Mouse (Mus musculus) regulatory T cell (primary cell): ENCODE measurements around the gene Sgsm1.

Source experiments
- in situ Hi-C: fragments of 300-600 bp; cut with MboI, MseI; formaldehyde crosslinking; loops from one replicate; pipeline ENCODE4 v1.15.1; 2025; ENCODE audit warnings: high pct_unique_total_duplicates

Sgsm1 gene

DNA sequence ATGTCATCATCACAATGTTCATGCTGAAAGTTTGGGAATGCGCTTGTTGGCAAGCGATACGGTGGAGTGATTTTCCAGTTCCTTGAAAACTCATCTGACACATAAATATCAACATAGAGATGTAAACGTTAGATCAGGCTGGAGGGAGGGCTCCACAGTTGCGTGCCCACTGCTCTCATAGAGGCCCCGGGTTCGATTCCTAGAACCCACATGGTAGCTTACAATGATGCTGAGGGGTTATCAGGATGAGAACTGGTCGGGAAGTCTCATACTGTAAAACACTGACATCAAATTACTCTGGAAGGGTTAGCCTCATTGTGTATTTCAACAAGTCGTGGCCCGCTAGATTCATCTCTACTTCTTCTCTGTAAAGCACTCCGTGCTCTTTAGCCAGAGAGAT lies 24.5 kb downstream of the Sgsm1 start:
- in situ Hi-C loops: no loop called here

DNA sequence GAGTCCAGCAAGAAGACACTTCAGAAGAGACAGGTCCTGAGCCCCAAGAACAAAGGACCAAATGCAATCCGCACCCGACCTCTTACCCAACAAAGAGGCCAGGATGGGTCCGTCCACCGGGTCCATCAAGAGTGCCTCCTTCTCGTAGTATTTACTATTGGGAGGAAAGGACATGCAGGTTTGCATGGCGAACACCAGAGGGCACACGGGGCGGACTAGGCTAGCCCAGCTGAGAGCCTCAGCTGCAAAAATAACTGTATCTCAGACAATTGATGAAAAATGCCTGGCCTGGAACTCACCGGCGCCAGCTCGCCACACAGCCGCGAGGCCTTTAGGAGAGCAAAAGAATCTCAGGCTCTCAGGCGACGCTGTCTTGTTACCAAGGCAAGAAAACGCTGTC lies 25.0 kb downstream of the Sgsm1 start:
- in situ Hi-C loops: no loop called here

DNA sequence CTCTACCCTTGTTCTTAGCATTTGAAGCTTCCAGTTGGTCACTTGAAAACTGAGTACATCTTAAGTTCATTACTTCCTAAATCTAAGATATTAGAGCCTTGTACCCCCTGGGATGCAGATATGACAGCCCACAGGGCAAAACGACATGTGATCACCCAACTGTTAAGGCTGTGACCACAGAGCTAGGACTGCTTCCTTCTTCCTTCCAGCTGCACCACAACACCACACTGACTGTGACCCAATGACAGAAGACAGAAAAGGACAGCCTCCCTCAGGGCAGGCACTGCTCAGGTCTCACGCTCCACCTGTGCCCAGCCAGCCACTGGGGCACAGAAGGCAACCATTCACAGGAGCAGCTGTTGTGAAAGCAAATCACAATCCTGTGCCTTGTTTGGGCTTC lies 26.9 kb downstream of the Sgsm1 start:
- in situ Hi-C loops: no loop called here

DNA sequence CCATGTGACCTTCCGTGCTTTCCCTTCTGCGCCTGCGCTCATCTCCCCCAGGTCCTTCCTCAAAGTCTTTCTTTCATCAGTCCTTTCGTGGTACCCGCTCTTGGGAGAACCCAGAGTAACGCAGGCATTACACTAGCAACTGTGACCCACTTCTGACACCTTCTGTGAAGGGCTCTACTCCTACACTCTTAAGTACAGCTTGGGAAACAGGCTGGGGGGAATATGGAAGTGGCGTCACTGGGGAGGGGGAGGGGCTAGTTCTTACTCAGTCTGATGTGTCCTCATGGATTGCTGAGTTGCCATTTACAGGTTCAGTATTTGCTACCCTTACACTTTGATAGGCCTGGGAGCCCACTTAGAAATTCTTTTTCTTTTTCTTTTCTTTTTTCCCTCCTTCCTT lies 29.0 kb downstream of the Sgsm1 start:
- in situ Hi-C loops: no loop called here

DNA sequence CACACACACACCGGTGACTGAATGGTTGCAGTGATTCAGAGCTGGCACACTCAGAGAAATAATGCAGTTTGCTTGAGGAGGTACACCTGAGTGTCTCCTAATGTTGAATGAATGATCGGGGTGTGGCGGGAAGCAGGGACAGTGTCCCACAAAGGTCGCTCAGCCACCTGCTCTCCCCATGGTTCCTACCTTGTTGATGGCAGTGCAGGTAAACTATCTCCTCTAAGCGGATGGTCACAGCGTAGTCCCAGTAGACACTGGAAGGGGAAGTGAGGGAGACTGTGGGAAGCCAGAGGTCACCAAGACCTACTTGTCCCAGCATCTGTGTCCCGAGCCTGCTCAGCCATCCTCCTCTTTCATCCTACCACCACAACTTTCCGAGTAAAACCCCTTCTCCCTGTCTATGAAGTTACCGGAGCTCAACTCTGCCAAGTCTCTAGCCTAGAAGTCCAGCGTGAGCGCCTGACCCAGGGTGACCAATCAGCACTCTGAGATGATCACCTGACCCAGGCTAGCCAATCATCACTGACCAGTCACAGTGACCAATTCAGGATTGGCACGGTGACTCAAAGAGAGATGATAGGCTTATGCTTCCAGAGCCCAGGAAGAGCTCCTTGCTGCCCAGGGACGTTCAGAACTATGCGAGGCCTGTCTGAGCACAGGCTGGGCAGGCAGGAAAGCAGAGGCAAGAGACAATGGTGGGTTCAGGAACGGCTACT lies 30.3 kb downstream of the Sgsm1 start:
- in situ Hi-C loops: no loop called here

DNA sequence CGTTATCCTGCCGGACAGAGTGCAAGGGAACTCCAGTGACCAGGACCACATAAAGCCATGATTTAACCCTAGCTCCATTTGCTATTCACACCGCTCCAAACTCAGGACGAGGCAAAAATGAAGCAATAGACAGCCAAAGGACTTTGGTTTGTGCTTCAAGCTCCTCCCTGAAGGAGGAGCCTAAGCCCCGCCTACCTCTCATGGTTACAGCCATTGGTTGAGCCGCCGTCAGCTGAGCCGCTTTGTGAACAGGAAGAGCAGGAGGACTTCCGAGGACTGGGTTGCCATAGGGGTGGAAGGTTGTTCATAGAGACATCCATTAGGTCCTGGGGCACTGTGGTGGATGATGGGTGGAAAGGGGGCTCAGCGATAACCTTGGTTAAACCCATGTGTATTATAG lies 34.7 kb downstream of the Sgsm1 start:
- in situ Hi-C loops: no loop called here

DNA sequence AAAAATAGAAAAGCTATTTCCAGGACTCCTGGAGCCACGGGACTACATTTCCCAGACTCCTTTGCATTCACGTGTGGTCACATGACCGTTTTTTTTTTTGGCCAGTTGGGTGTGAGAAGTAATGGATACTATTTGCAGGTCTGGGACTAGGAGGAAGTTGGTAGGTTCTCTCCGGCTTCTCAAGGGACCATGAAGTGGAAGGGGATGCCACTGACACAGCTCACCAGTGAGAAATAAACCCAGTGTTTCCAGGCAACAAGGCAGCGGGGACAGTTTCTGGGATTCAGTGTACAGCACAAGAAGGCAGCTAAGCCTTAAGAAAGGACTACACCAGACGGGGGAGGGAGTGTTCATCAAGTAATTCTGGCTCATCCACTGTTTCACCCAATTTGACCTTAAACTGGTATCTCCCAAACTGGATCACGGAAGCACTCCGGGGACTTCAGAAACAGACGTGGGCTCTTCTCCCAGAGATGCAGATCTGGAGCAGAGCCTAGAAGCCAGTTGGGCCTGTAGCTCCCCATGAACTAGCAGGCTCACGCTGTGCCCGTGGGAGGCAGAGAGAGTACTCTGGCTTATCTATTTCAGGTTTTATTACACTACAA lies 39.3 kb downstream of the Sgsm1 start:
- in situ Hi-C loops: no loop called here

DNA sequence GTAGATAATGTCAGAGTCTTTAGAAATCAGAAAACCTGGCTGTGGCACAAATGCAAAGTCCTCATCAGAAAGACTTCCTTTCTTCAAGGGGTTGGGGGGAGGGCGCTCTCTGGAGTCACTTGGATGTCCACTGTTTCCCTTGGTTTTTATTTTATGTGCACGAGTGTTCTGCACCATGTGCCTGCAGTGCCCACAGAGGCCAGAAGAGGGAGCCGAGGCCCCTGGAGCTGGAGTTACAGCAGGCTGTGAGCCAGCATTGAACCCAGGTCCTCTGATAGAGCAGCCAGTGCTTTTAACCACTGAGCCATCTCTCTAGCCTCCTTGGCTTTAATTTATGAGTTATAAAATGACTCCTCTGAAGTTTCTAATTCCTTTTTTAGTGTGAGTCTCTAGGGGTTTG lies 40.5 kb downstream of the Sgsm1 start:
- in situ Hi-C loops: no loop called here

DNA sequence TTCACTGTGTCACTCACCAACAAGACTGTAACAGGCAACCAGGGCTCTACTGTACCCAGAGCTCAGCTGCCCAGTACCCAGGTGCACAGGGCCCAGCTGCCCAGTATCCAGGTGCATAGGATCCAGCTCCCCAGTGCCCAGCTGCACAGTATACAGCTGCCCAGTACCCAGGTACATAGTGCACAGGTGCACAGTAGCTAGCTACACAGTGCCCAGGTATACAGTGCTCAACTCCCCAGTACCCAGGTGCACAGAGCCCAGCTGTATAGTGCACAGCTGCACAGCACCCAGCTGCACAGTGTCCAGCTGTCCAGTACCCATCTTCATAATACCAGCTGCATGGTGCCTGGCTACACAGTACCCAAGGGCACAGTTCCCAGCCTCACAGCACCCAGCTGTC lies 42.3 kb downstream of the Sgsm1 start:
- in situ Hi-C loops: no loop called here

DNA sequence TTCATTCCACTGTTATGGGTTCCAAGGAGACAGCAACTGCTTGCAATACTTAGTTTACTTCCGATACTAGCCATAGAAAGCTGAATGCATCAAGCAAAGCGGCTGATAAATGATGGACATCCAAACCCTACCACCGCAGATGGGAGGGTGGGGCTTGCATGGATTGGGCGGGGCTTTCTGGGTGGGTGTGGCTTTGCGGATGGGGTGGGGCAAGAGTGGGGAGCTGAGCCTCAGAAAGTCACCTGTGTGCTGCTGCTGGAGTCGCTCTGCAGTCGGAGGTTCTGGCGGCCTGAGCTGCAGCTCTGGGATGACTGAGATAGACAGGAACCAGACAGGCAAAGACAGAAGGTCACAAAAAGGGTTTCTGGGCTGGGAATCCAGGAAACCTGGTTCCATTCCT lies 44.9 kb downstream of the Sgsm1 start:
- in situ Hi-C loops: no loop called here

DNA sequence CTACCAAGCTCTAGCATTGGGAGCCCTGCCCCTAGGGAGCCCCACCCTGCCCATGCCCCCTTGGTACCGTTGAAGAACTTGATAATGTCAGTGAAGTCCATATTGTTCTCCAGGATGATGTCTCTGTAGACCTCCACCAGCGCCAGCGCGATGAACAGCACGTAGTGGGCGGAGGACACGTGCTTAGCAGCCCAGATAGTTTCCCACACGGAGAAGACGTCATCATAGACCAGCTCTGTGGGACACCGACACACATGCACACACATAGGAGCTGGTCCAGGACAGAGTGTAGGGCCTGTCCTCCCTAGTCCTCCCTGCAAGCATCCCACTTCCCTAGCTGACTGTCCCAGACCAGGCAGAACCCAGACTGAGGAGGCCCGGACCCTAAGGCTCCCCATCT lies 59.8 kb downstream of the Sgsm1 start:
- in situ Hi-C loops: no loop called here

DNA sequence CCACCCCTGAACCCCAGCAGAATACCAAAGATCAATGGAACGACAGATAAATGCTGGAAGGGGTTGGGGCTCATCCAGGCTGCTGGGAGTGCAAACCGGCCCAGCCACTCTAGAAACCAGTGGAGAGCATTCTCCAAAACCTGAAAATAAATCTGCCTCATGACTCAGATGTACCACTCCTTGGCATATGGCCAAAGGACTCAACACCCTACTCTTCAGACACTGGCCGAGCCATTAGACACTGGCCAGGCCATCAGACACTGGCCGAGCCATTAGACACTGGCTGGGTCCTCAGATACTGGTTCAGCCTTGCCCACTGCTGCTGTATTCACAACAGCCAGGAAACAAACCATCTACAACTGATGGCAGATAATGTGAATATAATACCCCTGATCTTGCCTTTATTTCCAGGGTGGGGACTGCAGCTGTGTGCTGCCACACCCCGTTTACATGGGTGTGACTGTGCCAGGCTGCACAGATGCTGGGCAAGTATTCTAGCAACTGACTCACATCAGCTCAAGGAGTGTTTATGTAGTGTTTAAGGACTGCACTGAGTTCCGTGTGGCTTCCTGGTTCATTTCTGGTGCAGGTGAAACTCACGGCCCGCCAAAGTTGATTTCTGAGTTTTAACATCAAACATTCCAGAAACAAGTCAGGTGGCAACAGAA lies 61.2 kb downstream of the Sgsm1 start:
- in situ Hi-C loops: no loop called here

DNA sequence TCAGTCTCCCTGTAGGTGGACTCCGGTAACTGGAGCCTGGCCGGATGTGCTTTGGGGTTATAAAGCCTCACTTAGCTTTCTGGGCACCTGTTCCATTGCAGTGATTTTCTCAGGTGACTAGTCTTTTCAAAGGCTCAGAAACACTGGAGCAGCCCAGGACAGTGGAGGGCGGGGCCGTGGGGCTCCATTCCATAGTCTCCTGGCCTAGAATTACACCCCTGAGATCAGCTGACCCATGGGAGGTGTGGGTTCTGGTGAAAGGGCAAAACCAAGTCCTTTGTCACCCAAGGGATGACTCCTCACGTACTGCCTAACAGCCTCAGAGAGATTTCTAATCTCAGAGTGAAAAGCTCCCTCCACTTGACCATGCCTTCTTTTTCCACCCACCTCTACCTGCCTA lies 80.4 kb downstream of the Sgsm1 start:
- in situ Hi-C loops: no loop called here

DNA sequence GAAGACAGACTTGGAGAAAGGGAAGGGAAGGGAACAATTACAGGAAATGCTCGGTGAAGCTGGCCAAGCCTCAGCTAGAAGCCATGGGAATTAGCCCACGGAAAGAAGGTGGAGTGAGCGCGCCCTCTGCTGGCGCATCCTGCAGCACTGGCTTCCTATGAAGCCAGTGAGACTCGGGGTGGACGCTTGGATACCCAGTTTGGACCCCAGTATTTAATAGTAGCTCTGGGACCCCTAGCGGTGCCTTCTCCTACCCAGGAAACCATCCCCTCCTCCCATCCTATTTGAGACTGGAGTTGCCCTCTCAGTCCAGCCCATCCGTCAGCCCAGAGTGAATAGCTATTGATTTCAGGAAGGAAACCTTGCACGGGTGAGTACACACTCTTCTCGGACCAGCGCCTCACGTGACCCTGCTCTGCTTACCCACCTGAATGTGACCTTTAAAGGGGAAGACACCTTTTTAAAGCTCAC lies 83.9 kb downstream of the Sgsm1 start, which contains the start of gene Tmem211:
Gene Tmem211, plus strand, starts transcription at position 278 of the 471 bp plus-strand sequence.
- in situ Hi-C loops: no loop called here

DNA sequence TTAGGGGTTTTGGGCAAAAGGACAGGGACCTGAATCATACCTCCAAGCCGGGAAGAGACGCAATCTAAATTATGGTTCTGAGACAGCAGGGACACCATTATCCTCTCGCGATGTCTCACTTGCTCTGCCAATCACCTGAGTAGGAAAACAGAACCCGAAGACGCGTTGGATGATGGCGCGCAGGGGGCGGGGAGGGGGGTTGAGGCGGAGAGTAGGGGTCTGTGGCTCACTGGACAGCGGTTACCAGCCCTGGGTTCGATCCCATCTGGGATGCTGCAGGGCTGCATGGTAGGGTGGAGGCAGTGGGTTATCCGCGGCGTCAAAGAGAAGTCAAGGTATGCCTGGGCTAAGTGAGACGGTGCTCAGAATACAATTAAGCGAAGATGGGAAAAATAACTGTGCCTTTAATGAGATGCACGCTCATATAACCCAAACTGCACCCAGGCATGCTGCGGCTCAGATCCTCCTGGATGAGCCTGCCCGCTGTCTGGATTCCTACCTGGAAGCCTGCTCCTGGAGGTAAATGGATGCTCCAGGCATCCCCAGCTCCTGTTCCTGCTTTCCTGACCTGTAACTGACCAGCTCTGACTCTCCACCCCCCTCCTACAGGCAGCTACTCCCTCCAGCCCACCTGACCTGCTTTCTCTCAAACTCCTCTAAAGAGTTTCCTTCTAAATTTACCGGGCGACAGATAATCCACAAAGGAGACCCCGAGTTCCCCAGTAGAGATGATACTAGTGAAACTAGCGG lies 84.7 kb downstream of the Sgsm1 start:
- in situ Hi-C loops: no loop called here

DNA sequence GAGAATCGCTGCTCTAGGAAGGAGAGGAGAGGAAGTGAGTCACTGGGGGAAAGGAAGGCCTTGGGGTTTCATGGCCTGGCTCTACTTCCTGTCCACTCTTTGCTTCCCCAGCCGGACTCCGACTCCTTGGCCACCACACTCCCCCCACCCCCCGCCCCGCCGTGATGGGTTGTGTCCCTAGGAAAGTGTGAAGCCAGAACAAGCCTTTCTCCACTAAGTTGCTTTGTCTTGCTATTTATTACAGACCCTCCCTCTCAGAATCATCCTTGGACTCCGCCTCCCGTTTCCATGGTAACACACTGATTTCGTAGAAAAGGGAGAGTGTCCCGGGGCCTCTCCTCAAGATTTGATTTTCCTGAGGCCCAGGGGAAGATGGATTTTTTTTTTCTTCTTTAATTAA lies 85.3 kb downstream of the Sgsm1 start:
- in situ Hi-C loops: no loop called here

DNA sequence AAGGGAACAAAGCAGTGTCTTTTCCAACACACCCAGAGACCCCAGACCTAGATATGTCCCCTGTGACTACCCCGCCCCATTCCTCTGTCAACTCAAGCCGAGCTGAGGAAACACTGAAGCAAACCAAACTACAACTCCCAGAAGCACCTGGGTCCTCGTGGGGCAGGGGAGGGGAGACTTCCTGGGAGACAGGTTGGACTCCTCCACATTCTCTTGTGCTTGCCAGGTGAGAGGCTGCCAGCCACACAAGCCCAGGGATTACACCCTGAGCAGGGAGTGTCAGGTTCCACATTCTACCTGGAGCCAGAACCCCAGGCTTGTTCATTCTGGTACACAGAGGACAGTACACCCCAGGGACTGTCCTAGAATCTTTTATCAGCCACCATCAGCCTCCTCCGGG lies 86.7 kb downstream of the Sgsm1 start:
- in situ Hi-C loops: loop anchor here (5.0 kb wide), 1 partner anchor 42 kb away; no protein-coding TSS in a partner anchor

DNA sequence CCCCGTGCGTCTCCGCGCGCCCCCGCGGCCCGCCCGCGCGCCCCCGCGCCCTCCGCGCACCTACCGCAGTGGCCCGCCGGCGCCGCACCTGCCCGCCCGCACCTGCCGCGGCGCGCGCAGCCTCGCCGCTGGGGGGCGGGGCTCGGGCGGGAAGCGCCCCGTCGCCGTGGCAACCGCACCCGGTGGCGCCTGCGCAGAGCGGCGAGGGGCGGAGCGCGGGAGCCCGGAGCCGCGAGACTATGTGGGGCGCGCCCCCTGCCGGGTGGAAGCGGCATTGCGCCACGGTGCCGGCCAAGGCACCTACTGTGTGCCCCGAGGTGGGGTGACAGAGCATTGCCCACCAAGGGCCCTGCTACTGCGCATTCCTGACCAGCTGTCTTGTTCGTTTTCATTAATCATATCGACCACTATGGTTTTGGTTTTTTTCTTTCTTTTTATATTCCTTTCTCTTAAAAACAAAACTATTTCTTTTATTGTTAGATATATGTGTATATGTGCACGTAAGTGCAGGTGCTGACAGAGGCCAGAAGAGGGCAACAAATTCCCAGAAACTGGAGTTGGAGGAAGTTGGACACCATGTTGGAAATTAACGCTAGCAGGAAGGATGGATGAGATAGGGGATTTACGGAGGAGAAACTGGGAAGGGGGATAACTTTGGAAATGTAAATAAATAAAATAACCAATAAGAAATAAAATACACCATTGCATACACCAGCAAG lies 89.3 kb downstream of the Sgsm1 start, which contains the start of gene 2900026A02Rik:
Gene 2900026A02Rik, minus strand, starts transcription at position 90 of the 719 bp plus-strand sequence.
- in situ Hi-C loops: loop anchor here (5.0 kb wide), 1 partner anchor 39 kb away; no protein-coding TSS in a partner anchor

DNA sequence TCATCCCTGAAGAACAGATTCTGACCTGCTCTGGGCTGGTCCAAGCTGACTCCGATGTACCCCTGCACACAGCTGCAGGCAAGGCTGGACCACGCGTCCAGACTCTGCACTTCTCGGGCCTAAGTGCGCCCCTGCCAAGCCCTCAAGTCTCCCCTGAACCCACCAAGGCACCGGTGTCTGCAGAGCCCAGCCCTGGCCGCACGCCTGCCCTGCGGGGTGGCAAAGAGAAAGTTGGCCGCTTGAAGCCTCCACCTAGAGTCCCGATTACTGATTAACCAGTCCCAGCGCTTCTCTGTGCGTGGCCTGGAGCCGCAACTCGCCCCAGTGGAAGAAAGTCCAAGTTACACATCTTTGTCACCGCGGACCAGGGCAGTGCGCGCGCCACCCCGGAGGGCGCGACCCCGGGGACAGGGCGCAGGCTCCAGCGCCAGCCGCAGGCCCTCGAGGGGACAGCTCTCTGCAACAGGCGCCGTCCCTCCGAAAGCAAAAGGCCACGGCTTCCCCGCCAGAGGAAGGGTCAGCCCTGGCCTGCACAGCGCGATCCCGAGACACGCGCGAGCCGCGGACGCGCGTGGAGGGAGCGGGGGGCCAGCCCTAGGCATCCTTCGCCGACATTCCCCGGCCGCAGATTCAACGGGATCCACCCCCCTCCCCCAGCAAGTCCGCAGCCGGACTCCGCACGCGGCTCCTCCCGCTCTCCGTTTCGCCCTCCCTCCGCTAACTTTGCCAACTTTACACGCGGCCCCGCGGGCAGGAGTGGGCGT lies 90.0 kb downstream of the Sgsm1 start:
- in situ Hi-C loops: loop anchor here (5.0 kb wide), 1 partner anchor 38 kb away; no protein-coding TSS in a partner anchor

DNA sequence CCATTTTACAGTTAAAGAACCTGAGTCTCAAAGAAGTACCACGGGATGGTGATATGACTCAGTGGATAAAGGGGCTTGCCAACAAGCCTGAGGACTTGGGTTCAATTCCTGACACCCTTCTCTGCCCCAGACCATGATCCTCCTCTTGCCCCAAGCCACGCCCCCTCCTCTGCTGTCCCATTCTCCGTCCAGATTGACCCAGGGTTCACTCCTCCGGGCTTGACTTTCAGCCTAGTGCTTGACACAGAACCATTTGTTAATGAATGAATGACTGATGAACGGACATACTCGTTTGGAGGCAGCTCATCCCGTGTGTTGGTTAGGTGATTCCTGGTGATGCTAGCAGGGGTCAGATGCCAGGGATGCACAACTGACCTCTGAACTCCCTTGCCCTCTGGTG lies 90.7 kb downstream of the Sgsm1 start:
- in situ Hi-C loops: loop anchor here (5.0 to 10.0 kb wide), 2 partner anchors 38 to 1705 kb away; no protein-coding TSS in a partner anchor
